Mouse (Mus musculus) ovary, postnatal 36 days (tissue): ENCODE results near the gene Ghrl.
A peak's percentile ranks its signal among the peaks of the same experiment; 100 is the strongest.

Experiments
- DNase-seq: peaks from one replicate; pipeline ENCODE4 v3.0.0; 2022; ENCODE audit warnings: low spot score, mixed read lengths

Gene Ghrl

DNA sequence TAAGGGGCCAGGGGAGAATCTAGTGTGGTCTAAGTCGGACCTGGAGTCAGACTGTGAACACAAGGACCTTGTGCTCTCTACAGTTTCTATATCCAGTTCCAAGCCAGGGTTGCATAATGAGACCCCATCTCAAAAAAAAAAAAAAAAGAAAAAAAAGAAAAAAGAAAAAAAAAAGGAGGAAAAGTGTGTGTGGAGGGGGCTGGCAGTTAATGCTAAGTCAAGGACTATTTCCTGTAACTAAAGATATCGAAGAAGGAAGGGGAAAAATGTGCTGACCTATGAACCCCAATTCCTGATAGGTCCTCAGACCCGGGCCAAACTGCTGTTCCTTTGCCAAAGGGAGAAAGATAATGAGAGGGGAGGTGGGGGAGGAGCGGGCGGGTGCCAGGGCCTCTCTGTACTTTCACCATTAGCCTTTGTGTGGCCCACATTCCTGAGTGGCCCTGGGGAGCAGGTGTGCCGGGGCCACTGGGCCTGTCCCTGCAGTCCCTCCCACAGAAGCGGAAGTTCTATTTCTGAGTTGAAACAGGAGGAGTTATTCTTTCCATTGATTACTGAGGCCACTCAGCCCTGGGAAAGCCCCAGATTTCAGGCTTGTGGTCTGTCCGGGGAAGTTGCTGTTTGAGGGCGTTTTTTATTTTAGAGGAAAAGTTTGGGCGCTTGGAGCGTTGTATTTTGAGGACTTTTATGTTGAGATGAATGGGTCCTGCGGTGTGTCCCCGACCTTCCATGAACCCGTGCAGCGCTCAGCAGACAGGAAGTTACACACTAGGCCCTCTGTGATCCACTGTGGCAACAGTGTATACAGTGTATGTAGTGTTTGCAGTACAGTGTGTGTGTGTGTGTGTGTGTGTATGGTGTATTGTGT, 51.2 kb downstream of the Ghrl start:
- peak; percentile 30 for DNase-seq

DNA sequence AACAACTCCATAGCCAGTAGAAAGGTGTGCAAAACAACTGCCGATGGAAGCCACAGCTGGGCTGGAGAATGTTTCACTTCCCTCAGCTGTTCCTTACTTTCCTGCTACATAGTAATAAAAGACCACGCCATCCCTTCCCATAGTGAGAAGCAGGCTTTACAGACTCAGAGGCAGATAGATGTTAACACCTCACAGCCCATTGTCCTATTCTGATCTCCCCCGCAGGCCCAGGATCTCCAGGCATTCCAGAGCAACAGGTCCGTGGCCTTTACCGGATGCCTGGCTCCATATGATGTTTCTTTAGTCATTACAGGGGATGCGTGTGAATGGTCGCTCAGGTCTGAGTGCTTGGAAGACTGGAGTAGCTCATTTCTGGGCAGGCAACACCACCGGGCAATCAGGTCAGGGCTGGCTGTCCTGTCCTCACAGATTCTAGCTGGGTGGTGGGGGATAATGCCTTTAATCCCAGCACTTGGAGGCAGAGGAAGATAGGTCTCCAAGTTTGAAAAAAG, 52.0 kb downstream of the Ghrl start:
- no peak for DNase-seq
